Mouse (Mus musculus) cerebellum, adult (tissue): ENCODE measurements around the gene Dnajc4.
A peak's percentile ranks its signal among the peaks of the same experiment; 100 is the strongest.

Source experiments
- ATAC-seq: cut with Nextera tagmentation; 2 replicates; pipeline ENCODE4 v1.9.2; 2017; ENCODE audit warnings: mild to moderate bottlenecking, moderate library complexity, mixed read lengths; ENCODE audit not compliant: insufficient number of reproducible peaks, low FRiP score, low TSS enrichment

Dnajc4 gene

DNA sequence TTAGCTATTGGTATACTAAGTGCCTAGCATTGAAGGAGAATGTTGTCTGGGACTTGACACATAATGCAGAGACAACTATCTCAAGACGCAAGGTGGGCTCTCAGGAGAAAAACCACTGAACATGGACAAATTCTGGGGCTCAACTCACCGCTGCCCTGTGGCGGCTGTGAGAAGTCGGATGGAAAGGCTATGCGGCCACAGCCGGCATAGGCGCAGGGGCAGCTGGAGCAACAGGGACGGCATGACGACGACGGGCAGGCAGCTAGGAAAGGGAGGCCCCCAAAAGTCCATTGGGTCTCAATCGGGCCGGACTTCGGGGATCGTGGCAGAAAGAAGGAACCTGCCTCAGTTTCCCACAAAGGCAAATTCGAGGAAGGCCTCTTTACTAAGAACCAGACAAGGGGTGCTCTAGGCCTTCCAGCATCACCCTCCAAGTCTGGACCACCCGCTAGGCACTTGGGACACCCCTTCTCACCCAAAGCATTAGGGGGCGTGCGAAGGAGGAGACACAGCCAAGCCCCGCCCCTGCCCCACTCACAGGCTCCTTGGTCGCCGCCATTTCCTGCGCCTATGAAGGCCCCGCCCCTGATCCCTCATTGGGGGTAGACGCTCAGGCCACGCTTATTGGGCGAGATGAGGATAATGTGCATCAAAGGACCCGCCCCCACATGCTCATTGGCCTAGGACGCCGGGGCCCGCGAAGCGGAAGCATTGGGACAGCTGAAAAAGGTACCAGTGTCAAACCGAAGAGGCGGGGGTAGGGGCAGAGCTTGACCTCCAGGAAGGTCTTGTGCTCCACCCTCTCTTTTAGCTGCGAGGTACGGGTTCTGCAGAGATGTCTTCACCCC is at the start of gene Dnajc4:
Gene Dnajc4, minus strand, starts transcription at position 562 of the 848 bp plus-strand sequence.
- ATAC-seq, result peak; percentile 85

DNA sequence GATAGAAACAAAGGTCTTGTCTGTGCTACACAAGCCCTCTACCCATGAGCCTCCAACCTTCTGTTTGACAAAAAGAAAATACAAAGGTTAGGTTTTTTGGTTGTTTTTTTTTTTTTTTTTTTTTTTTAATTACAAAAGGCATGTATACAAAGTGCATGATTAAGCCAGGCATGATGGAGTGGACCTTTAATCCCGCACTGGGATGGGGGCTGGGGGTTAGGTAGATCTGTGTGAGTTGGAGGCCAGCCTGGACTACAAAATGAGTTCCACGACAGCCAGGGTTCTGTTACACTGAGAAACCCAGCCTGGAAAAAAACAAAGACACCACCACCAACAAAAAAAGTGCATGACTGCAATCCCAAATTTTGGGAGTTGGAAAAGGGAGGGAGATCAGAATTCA is 48.8 kb upstream of the Dnajc4 start:
- no peak for ATAC-seq

DNA sequence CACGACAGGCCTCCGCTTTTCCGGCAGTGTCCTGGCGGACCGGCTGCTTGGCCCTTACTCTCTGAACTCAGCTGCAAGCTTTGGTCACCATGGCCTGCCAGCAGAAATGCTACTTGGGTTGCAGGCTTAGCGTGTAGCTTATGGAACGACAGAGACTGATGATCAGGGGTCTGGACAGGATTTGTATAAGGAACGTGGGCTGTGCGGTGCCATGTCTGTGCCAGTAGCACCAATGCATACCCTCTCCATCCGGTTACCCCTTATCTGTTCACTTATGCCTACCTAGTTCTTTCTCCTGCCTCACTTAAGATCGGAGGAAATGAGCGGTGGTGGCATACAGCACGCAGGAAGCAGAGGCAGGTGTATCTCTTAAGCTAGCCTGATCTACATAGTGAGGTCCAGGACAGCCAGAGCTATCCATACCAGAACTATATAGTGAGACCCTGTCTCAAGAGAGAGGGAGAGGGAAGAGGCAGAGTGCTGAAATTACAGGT is 48.3 kb upstream of the Dnajc4 start:
- no peak for ATAC-seq

DNA sequence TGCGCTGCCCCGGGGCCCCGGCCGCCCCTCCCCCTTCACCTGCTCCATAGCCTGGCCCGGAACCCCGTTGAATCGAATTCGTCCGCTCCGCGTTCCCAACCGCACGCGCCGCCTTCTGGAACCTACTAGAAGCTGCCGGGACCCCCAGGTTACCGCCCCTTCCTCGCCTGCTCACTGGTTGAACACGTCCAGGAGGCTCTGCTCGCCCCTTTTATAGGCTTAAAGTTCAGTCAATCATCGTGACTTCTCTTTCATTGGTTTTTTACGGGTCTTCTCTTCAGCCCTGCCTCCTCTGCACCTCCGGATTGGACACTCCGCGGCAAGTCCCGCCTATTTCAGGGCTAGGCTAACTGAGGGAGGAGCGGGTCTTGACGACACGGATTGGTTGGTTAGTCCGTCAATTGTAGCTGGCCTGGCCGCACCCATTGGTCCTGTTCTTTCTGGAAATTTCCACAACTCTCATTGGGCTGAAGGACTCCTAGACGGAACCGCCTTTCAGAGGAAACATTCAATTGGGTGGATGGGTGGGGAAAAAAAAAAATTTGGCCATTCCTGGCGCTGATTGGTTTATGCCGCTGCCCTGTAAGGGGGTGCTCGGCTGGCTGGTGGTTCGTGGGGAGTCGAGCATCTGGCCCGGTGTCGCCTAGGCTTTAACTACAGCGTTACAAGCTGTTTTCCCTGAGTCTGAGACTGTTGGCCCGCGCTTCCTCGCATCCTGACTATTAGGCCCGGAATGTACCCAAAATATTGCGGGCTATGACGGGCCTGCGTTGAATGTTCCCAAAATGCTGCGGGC is 47.7 kb upstream of the Dnajc4 start, which contains the start of gene Stip1:
Gene Stip1, minus strand, starts transcription at position 127 of the 796 bp plus-strand sequence.
- peak; percentile 99 for ATAC-seq

DNA sequence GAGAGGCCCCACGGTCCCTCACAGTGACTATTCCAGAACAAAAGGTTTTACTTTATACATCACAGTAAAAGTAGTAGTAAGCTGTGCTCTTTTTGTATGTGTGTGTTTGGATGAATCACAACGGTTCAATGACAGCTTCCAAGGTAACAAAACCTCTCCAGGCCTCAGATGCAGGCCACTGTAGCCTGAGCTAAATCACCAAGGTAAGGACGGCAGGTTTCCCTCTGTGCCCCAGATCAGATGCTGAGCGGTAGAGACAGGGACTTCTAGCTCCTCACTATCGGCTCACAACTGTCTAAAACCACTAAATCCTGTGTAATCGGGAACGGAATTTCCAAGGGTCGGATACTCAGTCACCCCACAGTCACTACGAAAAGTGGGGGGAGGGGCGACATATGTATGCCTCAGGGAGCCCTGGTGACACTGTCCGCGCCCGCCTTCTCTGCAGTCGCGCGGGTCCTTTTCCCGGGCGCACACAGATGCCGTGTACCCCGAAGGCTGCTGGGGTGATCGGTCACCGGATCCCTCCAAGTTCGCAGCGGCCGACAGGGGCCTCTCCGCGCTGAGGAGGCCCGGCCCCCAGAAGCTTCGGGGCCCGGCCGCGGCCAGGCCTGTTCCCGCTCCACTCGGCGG is 46.8 kb upstream of the Dnajc4 start:
- no peak for ATAC-seq

DNA sequence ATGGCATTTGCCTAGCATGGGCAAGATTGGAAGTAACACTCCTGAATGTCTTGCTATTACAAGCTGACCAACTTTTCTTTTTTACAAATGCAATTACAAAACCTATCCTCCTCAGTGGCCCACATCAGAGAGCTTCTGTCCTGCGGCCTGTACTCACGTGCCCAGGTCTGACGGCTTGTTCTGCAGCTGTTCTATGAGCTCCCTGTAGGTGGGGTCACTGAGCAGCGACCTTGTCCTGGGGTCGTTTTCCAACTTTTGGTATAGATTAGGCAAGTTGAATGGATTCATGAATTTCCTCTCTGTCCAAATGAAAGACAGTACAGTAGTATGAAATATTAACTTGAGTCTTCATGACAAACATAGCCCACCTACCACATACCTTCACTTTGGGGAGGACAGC is 41.6 kb upstream of the Dnajc4 start:
- ATAC-seq, result no peak

DNA sequence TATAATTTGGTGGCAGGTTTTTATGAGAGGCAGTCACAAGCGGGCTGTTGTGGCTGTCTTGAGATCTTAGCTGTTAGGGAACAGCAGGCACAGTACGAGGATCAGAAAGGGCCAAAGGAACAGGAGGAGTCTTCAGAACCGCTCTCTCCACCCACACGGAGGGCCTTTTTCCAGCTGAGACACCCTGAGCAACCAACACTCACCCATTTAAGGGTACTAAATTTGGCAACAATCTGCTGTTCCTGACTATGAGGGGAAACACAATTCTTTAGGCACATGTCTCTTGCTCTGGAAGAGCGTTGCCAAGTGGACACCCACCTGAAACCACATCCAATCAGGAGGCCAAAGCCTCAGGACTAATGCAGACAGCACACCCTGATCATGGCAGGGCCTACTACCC is 37.2 kb upstream of the Dnajc4 start:
- no peak for ATAC-seq

DNA sequence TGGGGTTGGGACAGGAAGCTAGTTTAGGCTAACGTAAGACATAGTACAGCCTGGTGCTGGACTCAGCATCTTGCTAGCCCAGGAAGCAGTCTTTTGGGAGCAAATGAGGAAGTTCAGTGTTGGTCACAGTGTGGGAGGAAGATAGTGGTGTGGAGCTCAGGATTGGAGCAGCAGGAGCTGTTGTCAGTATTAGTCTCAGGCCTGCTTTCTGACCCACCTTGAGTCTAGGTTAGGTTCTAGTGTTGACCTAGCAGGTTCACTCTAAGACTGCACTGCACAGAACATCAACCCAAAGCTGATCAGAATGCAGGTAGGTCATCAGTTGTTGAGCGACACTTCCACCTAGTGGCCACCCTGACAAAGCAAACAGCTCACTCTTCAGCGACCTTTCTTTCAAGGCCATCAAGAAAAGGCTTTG is 27.9 kb upstream of the Dnajc4 start:
- ATAC-seq, result peak; percentile 45; the same call in 1 of the 2 replicates

DNA sequence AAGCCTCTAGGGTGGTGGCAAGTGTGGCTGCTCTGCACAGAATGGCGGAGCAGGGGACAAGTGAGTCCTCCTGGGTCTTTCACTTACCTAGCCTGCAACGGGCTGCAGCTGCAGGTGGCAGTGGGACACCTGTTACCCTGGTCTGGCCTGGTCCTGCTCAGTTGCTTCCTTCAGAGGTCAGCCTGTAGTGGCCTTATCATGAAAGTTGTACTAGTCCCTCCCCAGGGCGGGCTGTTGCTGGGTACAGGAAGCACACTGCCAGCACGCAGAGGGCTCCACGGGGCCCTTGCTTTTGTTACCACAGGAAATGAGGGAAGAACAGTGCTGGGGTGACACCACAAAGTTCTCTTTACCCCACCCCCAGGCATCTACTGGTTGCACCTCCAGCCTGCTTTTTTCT is 26.8 kb upstream of the Dnajc4 start, which contains the start of gene Fermt3:
Gene Fermt3, minus strand, starts transcription at position 279 of the 400 bp plus-strand sequence.
- ATAC-seq, result no peak

DNA sequence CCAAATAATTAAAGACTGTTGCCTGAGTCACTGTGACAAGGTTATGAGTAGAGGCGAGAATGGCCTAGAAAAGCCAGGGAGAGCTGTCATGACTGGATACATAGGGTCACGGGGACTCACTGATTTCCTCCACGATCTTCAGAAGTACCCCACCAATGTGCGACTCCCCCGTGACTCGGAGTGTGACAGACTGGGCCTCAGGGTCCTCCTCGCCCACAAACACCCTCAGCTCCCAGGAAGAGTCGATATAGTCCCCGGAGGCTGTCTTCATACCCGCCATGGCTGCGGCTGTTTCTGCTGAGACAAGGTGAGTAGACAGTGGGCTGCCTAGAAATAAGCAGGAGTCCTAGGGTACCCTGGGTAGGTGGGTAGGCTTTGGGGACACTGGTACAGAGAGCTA is 26.2 kb upstream of the Dnajc4 start:
- ATAC-seq, result no peak

DNA sequence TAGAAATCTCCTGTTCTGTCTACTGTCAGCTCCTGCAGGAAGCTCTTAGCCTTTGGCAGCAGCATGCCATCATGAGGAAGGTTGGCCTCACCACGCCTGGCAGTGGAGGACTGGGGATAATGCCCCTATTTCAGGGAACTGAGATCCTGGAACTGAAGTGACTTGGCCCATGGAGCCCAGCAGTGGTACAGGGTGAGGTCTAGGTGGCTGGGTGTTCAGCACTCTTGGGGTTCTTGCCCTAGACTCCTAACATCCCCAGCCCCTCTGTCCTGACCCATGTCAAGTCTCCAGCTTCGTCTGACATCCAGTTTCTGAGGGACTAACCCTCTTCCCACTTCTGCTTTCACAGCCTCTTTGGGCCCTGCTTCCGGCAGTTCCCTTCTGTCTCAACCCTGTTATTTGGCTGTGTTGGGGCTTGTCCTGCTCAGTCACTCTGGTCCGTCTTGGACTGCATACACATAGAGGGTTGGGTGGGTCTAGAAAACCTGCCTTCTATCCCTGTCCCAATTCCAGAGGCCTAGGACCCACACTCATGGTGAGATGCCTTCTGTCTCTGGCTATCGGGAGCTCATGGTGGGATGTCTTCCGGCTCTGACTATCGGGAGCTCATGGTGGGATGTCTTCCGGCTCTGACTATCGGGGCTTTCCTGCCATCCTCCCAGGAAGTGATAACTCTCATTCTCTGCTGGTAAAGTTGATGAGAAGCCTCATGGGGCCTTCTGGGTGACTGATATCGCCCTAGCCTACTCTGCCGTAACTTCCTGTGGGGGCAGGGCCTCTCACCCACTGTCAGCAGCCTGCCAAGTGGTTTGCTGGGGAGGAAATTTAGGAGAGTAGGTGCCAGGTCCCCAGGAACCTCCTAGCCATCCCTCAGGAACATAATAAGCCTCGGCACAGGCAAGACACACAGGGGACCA is 25.4 kb upstream of the Dnajc4 start:
- no peak for ATAC-seq

DNA sequence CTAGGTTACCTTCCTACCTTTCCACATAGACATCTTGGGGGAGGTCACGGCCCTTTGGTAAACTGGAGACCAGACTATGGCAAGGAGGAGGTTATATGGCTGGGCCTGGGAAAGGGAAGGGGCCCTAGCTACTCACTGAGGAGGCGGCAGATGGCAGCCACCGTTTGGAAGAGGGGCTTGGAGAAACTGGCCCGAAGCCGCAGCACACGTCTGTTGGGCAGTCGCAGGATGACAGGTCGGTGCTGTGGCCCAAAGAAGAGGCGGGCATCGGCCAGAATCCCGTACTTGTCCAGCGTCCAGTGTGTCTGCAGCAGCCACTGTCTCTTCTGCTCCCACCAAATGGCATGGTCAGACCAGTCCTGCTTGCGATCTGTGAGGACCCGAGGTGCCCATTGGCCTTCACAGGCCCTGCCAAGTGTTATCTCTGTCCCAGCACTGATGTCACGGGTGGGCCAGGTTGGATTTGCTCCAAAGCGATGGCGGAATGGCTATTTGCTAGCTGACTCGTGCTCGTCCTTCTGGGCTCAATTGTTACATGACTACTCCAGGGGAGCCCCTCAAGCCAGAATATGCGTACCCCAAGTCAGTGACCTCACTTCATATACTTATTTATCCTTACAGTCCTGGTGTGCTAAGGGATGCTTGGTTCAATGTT is 22.2 kb upstream of the Dnajc4 start:
- no peak for ATAC-seq

DNA sequence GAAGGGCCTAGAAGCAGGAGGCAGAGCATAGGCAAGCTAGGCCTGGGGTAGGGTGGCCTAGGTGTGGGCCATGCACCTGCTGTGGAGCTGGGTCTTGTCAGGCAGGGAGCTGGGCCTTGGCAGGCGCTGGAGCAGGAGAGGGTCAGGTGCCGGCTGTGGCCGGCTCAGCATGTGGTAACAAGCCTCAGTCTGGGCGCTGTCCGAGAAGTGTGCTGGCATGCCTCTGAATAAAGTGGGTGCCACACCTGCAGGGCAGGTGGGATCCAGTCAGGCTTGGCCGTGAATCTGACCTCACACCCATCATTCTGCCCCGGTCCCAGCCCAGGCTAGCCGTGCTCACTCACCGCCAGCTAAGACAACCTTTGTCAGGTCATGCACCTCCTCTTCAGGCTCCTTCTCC is 21.6 kb upstream of the Dnajc4 start:
- no peak for ATAC-seq

DNA sequence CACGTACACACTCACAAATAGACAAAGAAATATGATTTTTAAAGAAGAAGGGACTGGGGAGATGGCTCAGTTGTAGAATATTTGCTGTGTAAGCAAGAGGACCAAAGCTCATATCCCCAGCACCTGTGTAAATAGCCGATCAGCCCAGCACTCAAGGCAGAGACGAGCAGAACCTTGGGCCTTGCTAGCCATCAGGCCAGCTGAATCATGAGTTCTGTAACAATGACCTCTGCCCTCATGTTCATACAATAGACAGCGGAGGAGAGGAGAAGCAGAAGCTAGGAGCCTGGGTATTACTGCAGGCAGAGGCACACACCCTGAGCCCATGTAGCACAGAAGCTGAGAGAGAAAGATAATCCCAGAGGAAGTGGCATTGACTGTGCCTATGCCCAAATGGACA is 20.1 kb upstream of the Dnajc4 start:
- ATAC-seq, result no peak

DNA sequence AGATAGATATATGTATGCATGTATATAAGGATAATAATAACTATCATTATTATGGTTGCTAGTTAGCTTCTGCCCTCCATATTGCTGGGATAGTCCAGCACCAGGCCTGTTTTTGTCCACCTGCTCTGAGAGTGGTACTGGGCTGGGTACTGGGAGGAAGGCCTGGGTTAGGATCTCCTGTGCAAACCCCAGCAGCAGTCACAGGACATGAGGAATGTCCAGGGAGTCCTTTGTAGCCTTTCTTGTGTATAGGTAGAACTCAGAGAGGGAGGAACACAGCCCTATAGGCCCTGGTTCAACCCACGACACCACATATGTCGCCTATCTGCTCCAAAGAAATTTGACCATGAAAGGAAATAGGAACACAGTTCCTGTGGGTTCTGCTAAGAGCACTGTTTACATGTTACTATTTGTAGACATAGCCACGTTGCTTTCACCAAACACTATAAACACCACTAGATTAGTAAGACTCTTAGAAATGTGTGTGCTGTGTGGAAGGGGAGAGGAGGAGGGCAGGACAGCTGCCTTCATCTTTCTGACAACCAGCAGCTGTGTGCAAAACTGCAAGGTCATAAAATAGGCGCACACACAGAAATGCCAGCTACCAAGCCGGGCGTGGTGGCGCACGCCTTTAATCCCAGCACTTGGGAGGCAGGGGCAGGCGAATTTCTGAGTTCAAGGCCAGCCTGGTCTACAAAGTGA is 14.7 kb upstream of the Dnajc4 start:
- no peak for ATAC-seq

DNA sequence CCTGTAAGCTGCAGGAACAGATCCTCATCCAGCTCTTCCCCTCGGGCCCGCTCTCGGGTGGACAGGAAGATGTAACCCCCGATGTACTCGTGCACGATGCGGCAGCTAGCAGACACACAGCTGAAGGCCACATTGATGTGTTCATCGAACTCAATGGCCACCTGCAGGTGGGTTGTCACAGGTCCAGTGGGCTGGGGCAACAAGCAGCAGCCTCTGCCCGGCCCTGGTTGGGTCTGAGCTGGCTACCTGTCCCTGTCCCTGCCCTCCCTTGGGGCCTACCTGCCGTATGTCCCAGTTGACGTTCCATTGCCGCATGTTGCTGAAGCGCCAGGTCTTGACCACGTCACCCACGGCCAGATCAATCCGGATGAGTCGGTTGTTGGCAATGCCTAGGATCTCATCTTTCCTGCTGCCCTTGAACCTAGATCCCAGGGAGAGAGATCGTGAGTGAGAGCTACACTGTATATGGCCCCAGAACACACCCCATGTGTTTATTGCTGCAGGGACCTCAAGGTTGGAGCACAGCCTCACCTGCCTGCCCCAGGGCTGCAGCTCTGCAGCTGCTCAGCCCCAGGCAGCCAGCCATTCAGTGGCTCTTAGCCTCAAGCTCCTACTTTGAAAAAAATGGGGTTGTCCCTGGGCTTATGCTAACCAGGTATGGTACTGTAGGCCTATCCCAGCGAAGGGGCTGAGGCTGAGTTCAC is 7.1 kb upstream of the Dnajc4 start:
- no peak for ATAC-seq

DNA sequence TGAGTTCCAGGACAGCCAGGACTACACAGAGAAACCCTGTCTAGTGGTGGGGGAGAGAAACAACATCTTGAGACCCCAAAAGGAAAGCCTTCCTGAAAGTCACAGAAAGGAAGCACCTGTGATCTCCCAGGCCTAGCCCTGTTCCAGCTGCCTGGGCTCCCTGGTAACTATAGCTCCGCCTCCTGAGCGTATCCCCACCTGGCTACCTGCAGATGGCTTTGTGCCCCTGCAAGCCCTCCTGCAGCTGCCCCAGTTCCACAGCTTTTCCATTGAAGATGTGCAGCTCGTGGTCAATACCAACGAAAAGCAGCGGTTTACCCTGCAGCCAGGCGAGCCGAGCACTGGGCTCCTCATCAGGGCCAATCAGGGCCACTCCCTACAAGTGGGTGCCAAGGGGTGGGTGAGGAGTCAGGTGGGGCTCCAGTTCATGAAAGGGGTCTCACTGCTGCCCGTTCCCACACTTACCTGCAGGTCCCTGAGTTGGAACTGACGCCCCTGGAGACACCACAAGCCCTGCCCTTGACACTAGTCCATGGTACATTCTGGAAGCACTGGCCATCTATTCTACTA is 5.4 kb upstream of the Dnajc4 start:
- no peak for ATAC-seq

DNA sequence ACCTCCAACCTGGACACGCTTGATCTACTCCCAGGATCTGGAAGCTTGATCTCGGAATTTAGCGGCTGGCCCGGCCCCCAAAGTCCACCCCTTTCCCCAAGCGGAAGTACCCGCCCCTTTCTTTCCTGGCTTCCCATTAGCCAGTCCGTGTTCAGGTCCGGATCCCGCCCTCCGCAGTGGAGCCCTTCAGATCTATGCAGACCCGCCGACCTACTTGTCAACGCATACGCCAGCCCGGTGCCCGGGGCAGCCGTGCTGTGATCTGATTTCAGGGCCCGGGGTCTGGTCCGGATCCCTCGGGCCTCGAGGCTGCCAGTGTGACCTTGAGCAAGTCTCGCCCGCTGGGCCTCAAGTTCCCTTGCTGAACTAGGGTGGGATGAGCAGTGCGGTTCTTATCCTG is 3.6 kb upstream of the Dnajc4 start, which contains the start of the genes Nudt22 and Trpt1:
Gene Nudt22, minus strand, starts transcription at position 112 of the 400 bp plus-strand sequence.
Gene Trpt1, plus strand, starts transcription at position 126 of the 400 bp plus-strand sequence.
- peak; percentile 64 for ATAC-seq
